Mouse (Mus musculus): Measurements from ENCODE around the gene Sypl. TPM values are rescaled to one million over a fixed set of nuclear protein-coding genes. Genes with fewer than 3 reads are reported as not detected.

The Sypl gene
- polyA plus RNA-seq, 1 experiment from 2014 or later: 79.3 TPM

GRCm38 (mm10) chr12:32946376-32946775, 7.3 kb upstream of the Sypl start:
- H3K9ac ChIP-seq (replicated peaks; ENCODE audit: low read length): no peak overlapping the region
- no peak for DNase-seq (ENCODE audit: low spot score)

DNA sequence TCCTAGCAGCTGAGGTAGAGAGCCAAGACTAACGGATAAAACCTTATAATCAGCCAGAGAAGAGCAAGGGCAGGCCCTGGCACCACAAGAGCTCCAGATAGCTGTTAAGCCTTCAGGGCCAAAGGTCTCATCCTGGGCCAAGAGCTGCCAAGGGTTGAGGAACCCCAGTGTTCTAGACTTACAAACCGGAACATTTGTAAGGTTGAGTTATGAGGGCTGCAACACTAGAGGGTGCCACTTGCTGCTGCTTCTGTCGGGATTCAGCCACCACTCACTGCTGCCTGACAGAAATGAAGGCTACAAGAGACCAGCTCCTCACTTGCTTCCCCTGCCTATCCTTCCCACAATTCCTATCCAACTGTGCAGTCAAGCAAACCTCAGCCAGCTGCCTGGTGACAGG, 1.3 kb upstream of the Sypl start:
- 41% methylated on average over 3 of the region's 3 CpGs for WGBS
- H3K27ac ChIP-seq (replicated peaks; ENCODE audit: low read depth, low read length): no peak overlapping the region

More at GRCm38 (mm10) chr12:32946376-32946775, 7.3 kb upstream of the Sypl start:
- Histone ChIP-seq H3K27ac (replicated peaks; ENCODE audit: low read depth, low read length) (no peak overlapping the region), H3K4me1 (ENCODE audit: control insufficient read depth, insufficient read depth, low read length) (no peaks in the 10 kb centered on the region), H3K36me3 (replicated peaks; ENCODE audit: control insufficient read depth, insufficient read depth, low read depth, low read length) (no peaks in the 10 kb centered on the region), H3K4me3 (ENCODE audit: low read depth, low read length) (no peak overlapping the region), H3K9me3 (replicated peaks; ENCODE audit: control insufficient read depth, low read length) (no peaks in the 10 kb centered on the region), H3K27me3 (ENCODE audit: control insufficient read depth, insufficient read depth, low read length) (no peaks in the 10 kb centered on the region), H3K4me2 (ENCODE audit: low read depth, low read length) (no peak overlapping the region)
- WGBS: 80% methylated on average over 4 of the region's 4 CpGs
- ATAC-seq (replicated peaks; ENCODE audit: insufficient number of reproducible peaks, low FRiP score, low TSS enrichment, low read depth): no peak

GRCm38 (mm10) chr12:32953066-32953465, 625 bp upstream of the Sypl start:
- peak overlapping the region; percentile 47 for H3K9ac ChIP-seq (replicated peaks; ENCODE audit: low read length)
- H3K4me3 ChIP-seq (ENCODE audit: low read depth, low read length): peak overlapping the region; percentile 78
- no peaks in the 10 kb centered on the region for H3K4me1 ChIP-seq (ENCODE audit: control insufficient read depth, insufficient read depth, low read length)
- H3K27ac ChIP-seq (replicated peaks; ENCODE audit: low read depth, low read length): no peak overlapping the region
- no peaks in the 10 kb centered on the region for H3K36me3 ChIP-seq (replicated peaks; ENCODE audit: control insufficient read depth, insufficient read depth, low read depth, low read length)
- ATAC-seq (replicated peaks; ENCODE audit: insufficient number of reproducible peaks, low FRiP score, low TSS enrichment, low read depth) (no peak), DNase-seq (ENCODE audit: low spot score) (no peak)
- WGBS: 20% methylated on average over 6 of the region's 6 CpGs
- H3K27me3 ChIP-seq (ENCODE audit: control insufficient read depth, insufficient read depth, low read length): no peaks in the 10 kb centered on the region
- peak overlapping the region; percentile 46 for H3K4me2 ChIP-seq (ENCODE audit: low read depth, low read length)
- no peaks in the 10 kb centered on the region for H3K9me3 ChIP-seq (replicated peaks; ENCODE audit: control insufficient read depth, low read length)

More for the DNA sequence above, 1.3 kb upstream of the Sypl start:
- no peak overlapping the region for H3K4me3 ChIP-seq (ENCODE audit: low read depth, low read length)
- H3K36me3 ChIP-seq (replicated peaks; ENCODE audit: control insufficient read depth, insufficient read depth, low read depth, low read length): no peaks in the 10 kb centered on the region
- H3K4me2 ChIP-seq (ENCODE audit: low read depth, low read length): no peak overlapping the region
- H3K9me3 ChIP-seq (replicated peaks; ENCODE audit: control insufficient read depth, low read length): no peaks in the 10 kb centered on the region
- H3K9ac ChIP-seq (replicated peaks; ENCODE audit: low read length): no peak overlapping the region
- no peaks in the 10 kb centered on the region for H3K4me1 ChIP-seq (ENCODE audit: control insufficient read depth, insufficient read depth, low read length)
- ATAC-seq (replicated peaks; ENCODE audit: insufficient number of reproducible peaks, low FRiP score, low TSS enrichment, low read depth) (no peak), DNase-seq (ENCODE audit: low spot score) (peak; percentile 20)
- no peaks in the 10 kb centered on the region for H3K27me3 ChIP-seq (ENCODE audit: control insufficient read depth, insufficient read depth, low read length)

DNA sequence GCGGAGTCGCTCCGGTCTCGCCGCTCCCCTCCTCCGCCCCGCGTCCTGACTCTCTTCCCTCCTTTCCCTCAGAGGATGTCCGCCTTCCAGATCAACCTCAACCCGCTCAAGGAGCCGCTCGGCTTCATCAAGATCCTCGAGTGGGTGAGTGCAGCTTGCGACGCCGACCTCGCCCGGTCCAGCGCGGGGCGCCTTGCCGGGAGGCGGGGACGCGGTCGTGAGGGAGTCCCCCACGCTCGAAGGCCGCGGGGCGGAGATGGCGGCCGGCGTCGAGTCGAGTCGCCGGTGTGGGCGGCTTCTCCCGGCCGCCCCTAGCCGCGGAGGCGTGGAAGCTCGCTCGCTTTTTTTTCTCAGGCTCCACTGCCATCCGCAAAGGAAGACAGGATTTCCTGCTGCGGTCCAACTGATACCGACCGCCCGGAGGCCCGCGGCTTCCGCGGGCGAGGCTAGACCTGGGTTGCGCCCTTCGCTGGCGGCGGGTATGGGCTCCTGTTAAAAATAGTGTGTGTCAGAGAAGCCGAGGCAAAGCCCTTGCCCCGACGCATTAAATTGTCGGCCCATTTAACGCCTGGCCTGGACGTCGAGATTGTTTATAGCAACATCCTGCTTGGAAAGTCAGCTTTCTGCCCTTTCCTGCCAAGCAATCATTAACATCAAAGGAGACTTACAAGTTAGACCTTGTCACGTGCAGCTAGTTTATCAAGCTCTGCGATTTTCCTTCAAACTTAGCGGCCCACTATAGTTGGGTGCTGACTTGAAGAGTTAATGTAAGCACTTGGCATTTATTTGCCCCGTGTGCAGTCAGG, 728 bp downstream of the Sypl start:
- Histone ChIP-seq H3K27ac (replicated peaks; ENCODE audit: low read depth, low read length) (peak overlapping the region; percentile 92), H3K36me3 (replicated peaks; ENCODE audit: control insufficient read depth, insufficient read depth, low read depth, low read length) (no peaks in the 10 kb centered on the region), H3K9me3 (replicated peaks; ENCODE audit: control insufficient read depth, low read length) (no peaks in the 10 kb centered on the region), H3K4me2 (ENCODE audit: low read depth, low read length) (peak overlapping the region; percentile 71), H3K9ac (replicated peaks; ENCODE audit: low read length) (peak overlapping the region; percentile 86), H3K4me3 (ENCODE audit: low read depth, low read length) (peak overlapping the region; percentile 78), H3K27me3 (ENCODE audit: control insufficient read depth, insufficient read depth, low read length) (no peaks in the 10 kb centered on the region), H3K4me1 (ENCODE audit: control insufficient read depth, insufficient read depth, low read length) (no peaks in the 10 kb centered on the region)
- no peak for DNase-seq (ENCODE audit: low spot score)
- WGBS: under 1% methylated on average over 66 of the region's 71 CpGs
- peak; percentile 37; the same call in 1 of the 2 replicates for ATAC-seq (replicated peaks; ENCODE audit: insufficient number of reproducible peaks, low FRiP score, low TSS enrichment, low read depth)

DNA sequence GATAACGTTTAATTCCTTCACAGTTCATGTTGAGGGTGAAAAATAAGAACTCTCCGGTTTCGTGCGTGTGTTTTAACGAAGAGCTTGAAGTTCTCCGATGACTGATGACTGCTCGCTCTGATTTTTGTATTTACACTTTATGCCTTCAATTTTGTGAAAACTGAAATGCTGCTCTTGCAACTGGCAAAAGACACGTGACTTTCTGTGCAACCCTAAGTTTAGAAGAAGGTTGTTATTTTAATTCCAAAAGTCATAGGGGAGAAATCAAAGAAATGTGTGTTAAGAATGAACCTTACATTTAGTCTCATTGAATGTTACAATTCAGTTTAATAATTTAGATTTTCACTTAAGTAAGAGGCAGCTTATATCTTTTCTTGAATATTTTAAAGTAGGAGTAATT, 1.3 kb downstream of the Sypl start:
- Histone ChIP-seq H3K4me3 (ENCODE audit: low read depth, low read length) (peak overlapping the region; percentile 78), H3K4me2 (ENCODE audit: low read depth, low read length) (peak overlapping the region; percentile 71), H3K9ac (replicated peaks; ENCODE audit: low read length) (peak overlapping the region; percentile 86), H3K36me3 (replicated peaks; ENCODE audit: control insufficient read depth, insufficient read depth, low read depth, low read length) (no peaks in the 10 kb centered on the region), H3K4me1 (ENCODE audit: control insufficient read depth, insufficient read depth, low read length) (no peaks in the 10 kb centered on the region), H3K27me3 (ENCODE audit: control insufficient read depth, insufficient read depth, low read length) (no peaks in the 10 kb centered on the region), H3K9me3 (replicated peaks; ENCODE audit: control insufficient read depth, low read length) (no peaks in the 10 kb centered on the region), H3K27ac (replicated peaks; ENCODE audit: low read depth, low read length) (no peak overlapping the region)
- DNase-seq (ENCODE audit: low spot score) (no peak), ATAC-seq (replicated peaks; ENCODE audit: insufficient number of reproducible peaks, low FRiP score, low TSS enrichment, low read depth) (no peak)
- 6% methylated on average over 8 of the region's 8 CpGs for WGBS

DNA sequence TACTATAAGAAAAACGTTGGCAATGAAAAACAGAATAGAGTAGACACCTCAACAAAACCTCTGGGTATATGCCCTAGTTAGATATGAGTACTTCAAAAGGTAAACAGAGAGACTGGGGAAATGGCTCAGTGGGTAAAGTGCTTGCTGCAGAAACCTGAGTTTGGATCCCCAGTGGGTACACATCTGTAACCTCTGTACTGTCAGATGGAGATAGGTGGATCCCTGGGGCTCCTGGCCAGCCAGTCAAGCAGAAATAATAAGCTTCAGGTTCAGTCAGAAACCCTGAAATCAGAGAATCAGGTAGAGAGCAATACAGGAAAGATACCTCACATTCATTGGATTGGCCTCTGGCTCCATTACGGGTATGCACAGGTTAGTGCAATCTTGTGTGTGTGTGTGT, 3.5 kb downstream of the Sypl start:
- Histone ChIP-seq H3K27me3 (ENCODE audit: control insufficient read depth, insufficient read depth, low read length) (no peaks in the 10 kb centered on the region), H3K27ac (replicated peaks; ENCODE audit: low read depth, low read length) (no peak overlapping the region), H3K4me2 (ENCODE audit: low read depth, low read length) (no peak overlapping the region), H3K9me3 (replicated peaks; ENCODE audit: control insufficient read depth, low read length) (no peaks in the 10 kb centered on the region), H3K9ac (replicated peaks; ENCODE audit: low read length) (no peak overlapping the region), H3K4me3 (ENCODE audit: low read depth, low read length) (no peak overlapping the region), H3K36me3 (replicated peaks; ENCODE audit: control insufficient read depth, insufficient read depth, low read depth, low read length) (no peaks in the 10 kb centered on the region), H3K4me1 (ENCODE audit: control insufficient read depth, insufficient read depth, low read length) (no peaks in the 10 kb centered on the region)
- no peak for ATAC-seq (replicated peaks; ENCODE audit: insufficient number of reproducible peaks, low FRiP score, low TSS enrichment, low read depth)
- 84% methylated on average over 2 of the region's 2 CpGs for WGBS
- DNase-seq (ENCODE audit: low spot score): no peak

DNA sequence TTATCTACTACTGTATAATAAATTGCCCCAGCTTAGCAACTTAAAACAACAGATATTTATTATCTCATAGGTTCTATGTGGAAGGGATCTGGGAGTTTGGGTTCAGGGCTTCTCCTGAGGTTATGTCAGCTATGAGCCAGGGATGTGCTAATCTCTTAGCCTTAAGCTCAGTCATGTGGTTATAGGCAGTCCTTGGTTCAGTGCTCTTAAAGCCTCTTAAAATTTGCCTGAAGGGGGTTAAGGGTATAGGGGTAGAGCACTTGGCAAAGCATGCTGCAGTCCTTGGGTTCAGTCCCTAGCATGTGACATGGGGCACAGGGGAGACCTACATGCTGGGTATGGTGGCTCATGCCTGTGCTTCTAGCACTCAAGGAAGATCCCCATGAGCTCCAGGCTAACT, 8.4 kb downstream of the Sypl start:
- ATAC-seq (replicated peaks; ENCODE audit: insufficient number of reproducible peaks, low FRiP score, low TSS enrichment, low read depth) (no peak), DNase-seq (ENCODE audit: low spot score) (no peak)
- Histone ChIP-seq H3K4me2 (ENCODE audit: low read depth, low read length) (no peak overlapping the region), H3K4me1 (ENCODE audit: control insufficient read depth, insufficient read depth, low read length) (no peaks in the 10 kb centered on the region), H3K4me3 (ENCODE audit: low read depth, low read length) (no peak overlapping the region), H3K9me3 (replicated peaks; ENCODE audit: control insufficient read depth, low read length) (no peaks in the 10 kb centered on the region), H3K27ac (replicated peaks; ENCODE audit: low read depth, low read length) (no peak overlapping the region), H3K36me3 (replicated peaks; ENCODE audit: control insufficient read depth, insufficient read depth, low read depth, low read length) (no peaks in the 10 kb centered on the region), H3K9ac (replicated peaks; ENCODE audit: low read length) (no peak overlapping the region), H3K27me3 (ENCODE audit: control insufficient read depth, insufficient read depth, low read length) (no peaks in the 10 kb centered on the region)

- H3K27ac ChIP-seq (replicated peaks; ENCODE audit: low read depth, low read length): no peak overlapping the region
- no peaks in the 10 kb centered on the region for H3K9me3 ChIP-seq (replicated peaks; ENCODE audit: control insufficient read depth, low read length)
- no peaks in the 10 kb centered on the region for H3K36me3 ChIP-seq (replicated peaks; ENCODE audit: control insufficient read depth, insufficient read depth, low read depth, low read length)
- WGBS: 91% methylated on average over 4 of the region's 4 CpGs
- no peak overlapping the region for H3K4me3 ChIP-seq (ENCODE audit: low read depth, low read length)
- no peak for ATAC-seq (replicated peaks; ENCODE audit: insufficient number of reproducible peaks, low FRiP score, low TSS enrichment, low read depth)
- no peak for DNase-seq (ENCODE audit: low spot score)
- no peak overlapping the region for H3K4me2 ChIP-seq (ENCODE audit: low read depth, low read length)
- H3K9ac ChIP-seq (replicated peaks; ENCODE audit: low read length): no peak overlapping the region
- H3K27me3 ChIP-seq (ENCODE audit: control insufficient read depth, insufficient read depth, low read length): no peaks in the 10 kb centered on the region
- no peaks in the 10 kb centered on the region for H3K4me1 ChIP-seq (ENCODE audit: control insufficient read depth, insufficient read depth, low read length)
Measured at GRCm38 (mm10) chr12:32963858-32964257, 10.2 kb downstream of the Sypl start.
